Mouse (Mus musculus): ENCODE results near the gene Spef1.

DNA sequence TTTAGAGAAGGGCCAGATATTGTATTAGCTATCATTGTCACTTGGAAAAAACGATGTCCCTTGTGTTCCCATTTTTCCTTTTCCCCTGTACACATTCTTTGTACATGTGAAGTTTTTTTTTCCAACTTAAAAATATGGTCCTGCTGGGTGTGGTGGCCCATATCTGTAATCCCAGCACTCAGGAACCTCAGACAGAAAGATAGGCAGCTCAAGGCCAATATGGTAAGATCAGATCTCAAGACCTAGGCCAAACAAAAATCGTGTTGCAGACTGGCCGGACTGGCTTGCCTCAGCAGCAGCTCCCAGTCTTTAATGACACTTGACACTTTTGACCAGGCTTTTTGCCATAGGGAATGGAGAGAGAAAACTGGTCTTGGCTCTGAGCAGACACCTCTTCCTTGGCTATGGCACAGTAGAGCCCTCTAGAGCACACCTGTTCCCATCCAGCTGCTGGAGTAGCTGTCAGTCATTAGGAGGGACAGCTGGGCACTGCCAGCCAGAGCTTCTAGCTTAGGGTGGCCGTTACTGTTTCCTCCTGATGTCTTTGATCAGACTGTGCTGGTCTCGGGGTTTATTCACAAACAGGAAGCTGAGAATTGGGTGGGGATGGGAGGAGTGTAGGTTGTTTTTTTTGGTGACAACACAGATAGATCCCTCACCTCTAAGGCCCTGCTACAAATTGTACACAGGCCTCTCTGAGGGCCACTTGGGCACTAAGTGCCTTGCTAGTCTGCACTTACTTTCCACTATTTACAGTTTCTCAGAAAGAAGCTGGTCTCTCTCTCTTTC, 2.6 kb upstream of the Spef1 start:
- no peak for TF ChIP-seq CTCF (IDR thresholded peaks at IDR 0.05; ENCODE audit: extremely low read depth, insufficient read depth, insufficient read length, insufficient replicate concordance)
- TF ChIP-seq POLR2A (IDR thresholded peaks at IDR 0.05; ENCODE audit: low read depth, low read length), result no peak; the same call in 1 of the 2 replicates

All from spleen, adult 2 months (tissue).